Mouse (Mus musculus) Muller cell, postnatal 12 days (primary cell): ENCODE measurements around the gene Slc47a2.

ENCODE experiments used
- DNase-seq: peaks from one replicate; pipeline ENCODE4 v3.0.0-alpha.2; 2015; ENCODE audit errors: inconsistent ontology term

Slc47a2 gene

DNA sequence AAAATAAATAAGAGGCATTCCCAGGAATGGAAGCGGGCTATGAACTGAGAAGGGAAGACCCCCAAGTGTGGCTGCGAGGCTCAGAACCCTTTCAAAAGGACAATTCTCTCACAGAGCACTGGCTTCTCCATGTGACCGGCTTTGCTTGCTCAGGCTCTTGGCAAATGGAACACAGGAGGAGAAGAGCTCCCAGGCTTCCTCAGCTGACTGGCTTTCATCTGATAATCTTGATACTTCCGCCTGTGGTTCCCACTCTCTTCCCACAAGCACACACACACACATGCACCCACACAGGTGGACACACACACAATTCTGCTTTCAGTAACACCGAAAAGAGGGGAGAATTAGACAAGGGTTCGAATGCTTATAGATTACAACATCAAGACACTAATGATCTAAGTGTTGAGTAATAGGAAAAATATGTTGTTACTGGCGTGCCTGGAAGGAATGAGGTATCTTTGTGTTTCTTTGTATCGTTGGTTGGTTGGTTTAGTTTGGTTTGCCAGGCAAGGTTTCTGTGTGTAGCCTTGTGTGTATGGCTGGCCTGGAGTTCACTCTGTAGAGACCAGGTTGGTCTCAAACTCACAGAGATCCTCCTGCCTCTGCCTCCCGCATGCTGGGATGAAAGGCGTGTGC lies 59.1 kb downstream of the Slc47a2 start:
- DNase-seq = peak; percentile 32

DNA sequence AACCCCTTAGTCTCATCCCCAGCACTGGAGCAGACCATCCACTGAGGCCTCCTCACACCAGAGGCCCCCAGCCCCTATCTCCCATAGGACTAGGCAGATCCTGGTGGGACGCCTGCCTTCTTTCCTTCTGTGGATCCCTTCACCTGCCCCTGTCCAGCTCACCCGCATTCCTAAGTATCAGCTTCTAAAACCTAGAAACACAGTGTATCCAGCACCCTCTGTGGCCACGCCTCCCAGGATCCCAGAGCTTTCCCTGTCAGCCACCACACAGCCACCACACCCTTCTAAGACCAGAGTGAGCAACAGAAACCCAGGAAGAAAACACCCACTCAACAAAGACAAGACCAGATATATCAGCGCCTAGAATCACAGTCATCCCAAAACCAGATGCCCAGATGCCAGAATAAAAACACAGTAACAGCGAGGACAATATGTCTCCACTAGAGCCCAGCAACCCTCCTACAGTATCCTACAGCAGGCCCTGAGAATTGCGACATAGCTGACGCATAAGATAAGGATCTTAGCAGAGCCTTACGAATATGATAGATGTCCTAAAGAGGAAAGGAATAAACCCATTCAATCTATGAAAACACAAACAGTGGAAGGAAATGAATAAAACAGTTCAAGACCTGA lies 64.1 kb downstream of the Slc47a2 start:
- no peak for DNase-seq

DNA sequence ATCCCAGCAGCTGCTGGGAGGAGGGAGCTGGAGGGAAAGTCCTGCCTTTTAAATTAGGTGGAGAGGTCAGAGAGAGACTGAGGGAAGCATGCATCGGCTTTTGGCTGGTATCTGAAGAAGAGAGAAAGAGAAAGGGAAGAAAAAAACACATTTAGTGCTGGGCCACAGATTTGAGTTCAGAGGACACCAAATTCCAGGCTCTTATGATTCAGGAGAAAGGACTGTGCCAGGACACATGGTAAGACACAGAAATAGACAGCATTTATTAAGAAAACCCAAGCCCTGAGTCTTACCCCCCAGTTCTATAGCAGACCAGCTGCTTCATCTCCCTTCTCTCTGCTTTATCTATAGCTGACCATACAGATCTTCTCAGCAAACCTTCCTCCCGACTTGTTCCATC lies 64.7 kb downstream of the Slc47a2 start:
- peak; percentile 19 for DNase-seq

DNA sequence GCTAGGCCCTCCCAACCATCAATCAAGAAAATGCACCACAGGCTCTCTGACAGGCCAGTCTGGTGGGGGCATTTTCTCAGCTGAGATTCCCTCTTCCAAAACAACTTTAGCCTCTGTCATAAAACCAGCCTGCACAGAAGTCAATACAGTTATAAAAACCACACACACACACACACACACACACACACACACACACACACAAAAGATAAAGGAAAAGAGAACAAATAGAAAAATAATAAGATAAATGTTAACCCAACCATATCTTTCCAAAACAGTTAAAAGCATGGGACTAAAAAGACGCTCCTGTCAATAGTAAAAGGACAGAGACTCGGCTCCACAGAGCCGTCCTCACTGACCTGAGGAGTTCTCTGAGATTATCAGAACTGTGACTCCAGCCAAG lies 66.2 kb downstream of the Slc47a2 start:
- DNase-seq = no peak

DNA sequence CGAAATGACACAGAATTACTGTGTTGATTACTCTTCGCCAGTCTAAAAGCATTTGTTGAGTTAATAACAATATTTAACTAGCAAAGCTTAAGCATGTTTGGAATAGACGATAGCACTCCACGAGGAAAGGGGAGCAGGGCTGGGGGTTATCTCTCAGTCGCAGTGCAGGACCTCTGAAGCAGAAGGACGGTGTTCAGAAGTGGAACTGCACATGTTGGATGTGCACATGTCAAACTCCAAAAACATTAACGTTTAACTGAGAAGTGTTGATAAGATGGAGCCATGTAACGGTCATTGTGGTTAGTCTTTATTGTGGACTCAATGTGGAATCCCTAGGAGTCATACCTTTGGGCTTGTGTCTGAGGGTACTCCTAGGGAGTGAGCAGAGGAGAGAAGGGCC lies 67.6 kb downstream of the Slc47a2 start:
- DNase-seq = no peak

DNA sequence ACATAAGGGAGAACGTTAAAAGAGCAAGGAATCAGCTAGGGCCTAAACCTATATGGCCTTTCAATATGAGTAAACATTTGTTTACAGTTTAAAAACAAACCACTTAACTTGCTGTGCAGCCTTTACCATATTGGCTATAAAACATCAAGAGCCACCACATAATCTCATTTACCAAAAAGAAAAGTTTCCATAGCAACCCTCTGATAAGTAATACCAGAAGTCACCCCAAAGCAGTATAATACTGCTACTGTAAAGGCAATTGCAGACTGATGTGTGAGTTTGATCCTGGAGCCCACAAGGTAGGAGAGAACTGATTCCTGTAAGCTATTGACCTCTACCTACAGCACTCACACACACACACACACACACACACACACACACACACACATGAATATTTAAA lies 68.2 kb downstream of the Slc47a2 start:
- DNase-seq = no peak

DNA sequence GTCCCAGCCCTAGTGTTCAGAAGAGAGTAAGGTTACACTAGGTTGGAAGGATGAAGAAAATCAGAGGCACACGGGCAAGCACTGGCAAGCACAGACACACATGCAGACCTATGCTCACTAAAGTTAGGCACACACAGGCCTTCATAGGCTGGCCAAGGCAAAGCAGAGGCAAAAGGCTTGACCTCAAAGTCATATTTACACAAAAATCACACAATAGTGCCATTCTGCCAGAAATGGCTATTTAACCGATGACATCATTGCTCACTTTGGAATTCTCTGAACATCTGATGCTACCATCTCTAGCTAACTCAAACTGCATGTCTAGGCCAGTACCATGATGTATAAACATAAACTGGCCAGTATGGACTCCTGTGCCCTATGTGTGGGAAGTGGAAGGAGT lies 68.7 kb downstream of the Slc47a2 start:
- peak; percentile 18 for DNase-seq

DNA sequence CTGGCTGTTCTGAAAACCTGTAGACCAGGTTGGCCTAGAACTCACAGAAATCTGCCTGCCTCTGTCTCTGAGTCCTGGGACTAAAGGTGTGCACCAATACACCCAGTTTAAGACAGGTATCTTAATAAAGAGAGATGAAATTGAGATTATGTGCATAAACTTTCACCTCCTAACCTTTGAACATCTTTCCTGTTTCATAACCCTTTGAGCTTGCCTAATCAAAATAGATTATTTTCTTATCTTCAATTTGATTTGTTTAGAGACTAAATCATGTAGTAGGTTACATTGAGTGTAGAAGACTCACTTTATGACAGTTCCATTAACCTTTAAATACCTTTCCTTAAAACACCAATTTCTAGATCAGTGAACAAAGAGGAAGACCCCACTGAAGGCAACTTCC lies 71.0 kb downstream of the Slc47a2 start:
- no peak for DNase-seq

DNA sequence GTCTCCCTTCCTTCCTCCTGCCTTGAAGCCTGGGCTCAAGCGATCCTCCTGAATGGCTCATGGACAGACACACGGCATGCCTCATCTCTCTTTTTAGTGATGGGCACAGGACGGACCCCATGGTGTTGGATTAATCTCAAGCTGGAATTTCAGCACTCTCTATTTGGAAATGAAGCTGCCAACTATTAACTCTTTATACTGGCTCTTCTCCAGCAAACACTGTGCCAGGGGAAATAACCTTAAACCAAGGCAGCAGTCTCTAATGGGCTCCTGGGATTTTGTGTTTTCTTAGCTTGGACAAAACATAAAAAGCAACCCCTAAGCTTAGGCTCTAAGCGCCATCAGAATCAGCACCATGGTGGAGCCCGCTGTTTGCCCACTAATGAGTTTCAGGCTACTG lies 72.3 kb downstream of the Slc47a2 start:
- no peak for DNase-seq

DNA sequence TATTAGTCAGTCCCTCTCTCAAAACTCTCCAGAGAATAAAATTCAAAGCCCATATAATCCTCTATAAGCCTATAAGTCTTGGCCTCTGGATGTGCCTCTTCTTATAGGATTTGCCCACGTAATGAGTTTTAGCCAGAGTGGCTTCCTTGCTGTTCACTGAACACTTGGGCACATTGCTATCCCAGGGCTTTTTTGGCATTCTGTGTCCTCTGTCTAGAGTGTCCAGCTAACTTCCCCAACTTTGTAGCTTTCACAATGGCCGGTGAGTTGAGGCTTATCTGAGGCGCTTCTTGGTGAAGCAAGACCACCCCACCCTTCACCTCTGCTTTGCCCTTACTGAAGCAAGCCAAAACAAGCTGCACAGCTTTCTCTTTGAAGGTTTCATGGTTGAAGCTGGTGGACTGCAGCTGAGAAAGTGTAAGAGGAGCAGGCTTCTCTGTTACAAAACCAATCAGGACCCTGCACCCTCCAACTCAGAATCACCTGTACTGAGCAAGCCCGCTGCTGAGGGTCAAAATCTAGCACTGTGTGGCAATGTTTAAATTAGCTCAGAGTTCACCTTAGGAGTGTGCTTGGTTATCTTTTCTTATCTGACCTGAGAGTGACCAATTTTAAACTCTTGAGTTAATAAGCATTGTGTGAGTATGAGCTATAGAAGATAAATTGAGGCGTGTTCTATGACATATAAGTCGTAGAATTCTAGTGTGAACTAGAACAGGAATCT lies 73.9 kb downstream of the Slc47a2 start:
- no peak for DNase-seq

DNA sequence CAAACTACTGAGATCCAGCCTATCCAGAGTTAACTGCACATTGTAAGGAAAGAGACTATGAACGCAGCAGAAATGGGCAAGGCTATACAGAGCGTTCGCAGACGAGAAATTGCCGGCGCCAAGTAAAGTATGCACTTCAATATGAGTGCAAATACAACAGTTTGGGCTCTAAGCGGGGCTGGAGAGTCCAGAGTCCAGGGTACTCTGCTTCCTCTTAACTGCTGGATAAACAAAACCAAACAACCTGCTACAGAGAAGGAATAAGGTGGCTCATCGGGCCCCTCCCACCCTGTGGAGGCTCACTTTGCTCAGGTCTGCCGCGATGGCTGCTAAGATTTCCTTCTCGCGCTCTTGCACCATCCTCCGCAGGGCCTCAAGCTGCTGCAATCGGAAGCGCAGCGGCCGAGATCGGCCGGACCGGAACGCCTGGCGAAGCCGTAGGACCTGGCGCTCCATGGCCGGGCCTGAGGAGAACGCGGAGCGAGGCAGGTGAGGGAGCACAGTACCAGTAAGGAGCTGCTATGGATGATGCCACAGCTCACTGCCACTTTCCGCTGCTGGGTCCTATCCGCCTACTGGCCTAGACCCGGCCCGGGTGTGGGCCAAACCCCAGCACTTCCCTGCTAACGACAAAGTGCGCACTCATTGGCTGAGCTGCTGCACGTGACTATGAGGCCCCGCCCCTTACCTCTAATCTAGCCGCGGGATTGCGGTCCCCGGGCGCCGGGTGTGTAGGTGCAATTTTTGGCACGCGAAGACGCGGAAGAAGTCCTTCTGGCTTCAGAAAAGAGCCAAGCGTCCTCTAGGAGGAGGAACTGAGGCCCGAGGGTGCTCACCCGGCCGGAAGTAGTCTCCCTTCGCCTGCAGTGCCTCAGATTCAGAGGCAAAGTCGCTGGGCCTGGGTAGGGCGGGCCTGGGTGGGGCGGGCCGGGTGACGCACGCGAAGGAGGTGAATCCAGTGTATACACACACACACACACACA lies 75.8 kb downstream of the Slc47a2 start, which contains the start of gene Aldh3a2:
TSS of gene Aldh3a2 (minus strand) at position 914 of the 983 bp plus-strand sequence.
- DNase-seq = peak; percentile 97

DNA sequence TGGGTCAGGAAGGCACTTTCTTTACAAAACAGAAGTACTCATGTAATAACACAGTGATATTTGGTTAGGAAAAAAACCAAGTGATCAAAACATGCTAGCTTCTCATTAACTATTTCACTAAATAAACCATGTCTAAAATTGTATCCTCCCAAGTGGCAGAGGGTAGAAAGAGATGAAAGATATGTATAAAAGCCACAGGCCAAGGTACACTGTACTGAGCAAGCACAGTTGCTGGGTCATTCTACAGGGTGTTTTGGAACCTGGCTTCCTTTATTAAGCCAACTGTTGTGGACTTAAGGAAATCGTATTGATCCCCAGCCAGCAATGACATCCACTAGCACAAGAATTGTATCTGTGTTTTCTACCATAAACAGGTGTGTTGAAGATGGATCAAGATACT lies 78.8 kb downstream of the Slc47a2 start:
- no peak for DNase-seq

DNA sequence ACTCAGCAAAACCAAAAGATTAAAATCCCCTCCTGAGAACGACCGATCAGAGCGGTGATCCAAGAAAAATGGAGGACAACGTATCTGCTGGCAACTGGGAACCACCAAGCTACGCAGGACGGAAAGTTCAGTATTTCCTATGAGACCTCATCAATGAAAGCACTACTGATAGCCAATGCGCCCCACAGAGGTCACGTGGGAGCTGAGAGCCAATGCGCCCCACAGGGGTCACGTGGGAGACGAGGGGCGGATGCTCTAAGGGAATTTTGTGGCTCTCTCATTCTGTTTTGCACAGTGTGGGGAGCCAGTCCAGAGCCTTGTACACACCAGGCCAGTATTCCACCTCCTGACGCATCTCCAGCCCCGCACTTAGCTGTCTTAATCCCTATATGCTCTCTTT lies 80.1 kb downstream of the Slc47a2 start:
- DNase-seq = no peak

DNA sequence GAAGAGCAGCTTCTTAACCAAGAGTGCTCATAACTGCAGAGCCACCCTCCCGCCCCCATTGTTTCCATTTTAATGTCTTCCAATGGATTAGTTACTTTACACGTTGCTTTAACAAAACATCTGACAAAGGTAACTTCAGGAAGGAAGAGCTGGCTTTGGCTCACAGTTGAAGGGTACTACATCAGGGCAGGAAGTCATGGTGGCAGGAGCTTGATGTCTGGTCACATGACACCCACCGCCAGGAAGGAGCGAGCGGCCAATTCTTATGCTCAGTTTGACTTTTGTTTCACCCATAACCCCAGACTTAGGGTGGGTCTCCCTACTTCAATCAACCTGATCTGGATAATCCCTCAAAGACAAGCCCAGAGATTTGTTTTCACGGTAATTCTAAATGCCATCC lies 83.6 kb downstream of the Slc47a2 start:
- no peak for DNase-seq

DNA sequence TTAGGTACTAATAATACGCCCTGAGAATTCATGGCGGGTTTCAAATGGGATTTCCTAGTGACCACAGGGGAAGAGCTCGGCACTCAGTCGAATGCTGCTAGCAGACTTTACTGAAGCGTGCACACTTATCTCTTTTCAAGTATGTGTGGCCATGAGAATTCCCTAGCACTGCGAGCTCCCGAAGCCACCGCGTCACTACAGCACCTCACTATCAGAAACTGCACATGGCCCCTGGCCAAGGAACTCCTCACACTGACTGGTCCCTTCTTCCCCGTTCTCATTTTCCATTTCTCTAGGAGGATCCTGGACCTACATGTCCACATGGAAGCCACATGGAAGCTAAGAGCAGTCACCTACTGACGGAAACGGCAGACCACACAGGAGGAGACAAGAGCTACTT lies 89.9 kb downstream of the Slc47a2 start:
- no peak for DNase-seq

DNA sequence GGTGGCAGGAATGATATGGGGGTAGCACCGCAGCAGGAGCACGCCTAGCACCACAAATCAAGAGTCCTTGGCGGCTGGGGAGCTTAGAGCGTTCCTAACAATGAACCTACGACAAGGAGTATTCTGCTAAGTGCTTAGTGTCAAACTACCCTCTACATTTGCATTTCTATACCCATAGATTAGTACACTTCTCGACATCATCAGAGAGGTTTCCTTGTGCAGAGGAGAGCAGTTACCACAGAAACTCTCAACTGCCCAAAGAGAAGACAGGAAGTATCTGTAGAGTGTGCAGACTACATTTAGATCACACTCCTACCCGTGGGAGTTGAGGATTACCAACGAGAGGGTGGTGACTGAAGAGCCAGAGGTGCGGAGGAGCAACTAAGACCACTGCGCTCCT lies 90.9 kb downstream of the Slc47a2 start:
- DNase-seq = no peak
